Mouse (Mus musculus): ENCODE measurements around the gene Zfp800.

Zfp800 gene

GRCm38 (mm10) chr6:28396051-28396852 is 1.6 kb downstream of the Zfp800 start:
- no peak for DNase-seq (ENCODE audit: low spot score in 2 of 2)

GRCm38 (mm10) chr6:28389038-28389437 is 8.8 kb downstream of the Zfp800 start:
- DNase-seq (ENCODE audit: low spot score in 2 of 2) = no peak

GRCm38 (mm10) chr6:28385169-28385568 is 12.6 kb downstream of the Zfp800 start:
- no peak for DNase-seq (ENCODE audit: low spot score in 2 of 2)

GRCm38 (mm10) chr6:28381983-28382382 is 15.8 kb downstream of the Zfp800 start:
- DNase-seq (ENCODE audit: low spot score in 2 of 2) = no peak

- DNase-seq (ENCODE audit: low spot score in 2 of 2) = no peak
Observed at GRCm38 (mm10) chr6:28369966-28370683, 27.7 kb downstream of the Zfp800 start.

GRCm38 (mm10) chr6:28367575-28367974 is 30.2 kb downstream of the Zfp800 start:
- DNase-seq (ENCODE audit: low spot score in 2 of 2) = no peak

GRCm38 (mm10) chr6:28351066-28351465 is 46.7 kb downstream of the Zfp800 start:
- peak; percentile 25 to 39 for DNase-seq (ENCODE audit: low spot score in 2 of 2)

GRCm38 (mm10) chr6:28345677-28346076 is 52.1 kb downstream of the Zfp800 start:
- DNase-seq (ENCODE audit: low spot score in 2 of 2) = no peak

- DNase-seq (ENCODE audit: low spot score in 2 of 2) = no peak
Observed at GRCm38 (mm10) chr6:28345181-28345580, 52.6 kb downstream of the Zfp800 start.

- no peak for DNase-seq (ENCODE audit: low spot score in 2 of 2)
Observed at GRCm38 (mm10) chr6:28342863-28343262, 54.9 kb downstream of the Zfp800 start.

GRCm38 (mm10) chr6:28341174-28341573 is 56.6 kb downstream of the Zfp800 start:
- DNase-seq (ENCODE audit: low spot score in 2 of 2) = no peak

- no peak for DNase-seq (ENCODE audit: low spot score in 2 of 2)
Observed at GRCm38 (mm10) chr6:28339410-28339809, 58.4 kb downstream of the Zfp800 start.

GRCm38 (mm10) chr6:28333696-28334095 is 64.1 kb downstream of the Zfp800 start:
- no peak for DNase-seq (ENCODE audit: low spot score in 2 of 2)

GRCm38 (mm10) chr6:28332546-28332945 is 65.3 kb downstream of the Zfp800 start:
- DNase-seq (ENCODE audit: low spot score in 2 of 2) = no peak

GRCm38 (mm10) chr6:28329815-28330214 is 68.0 kb downstream of the Zfp800 start:
- no peak for DNase-seq (ENCODE audit: low spot score in 2 of 2)

GRCm38 (mm10) chr6:28329002-28329596 is 68.7 kb downstream of the Zfp800 start:
- DNase-seq (ENCODE audit: low spot score in 2 of 2) = no peak

GRCm38 (mm10) chr6:28326720-28327119 is 71.1 kb downstream of the Zfp800 start:
- no peak for DNase-seq (ENCODE audit: low spot score in 2 of 2)

- no peak for DNase-seq (ENCODE audit: low spot score in 2 of 2)
Observed at GRCm38 (mm10) chr6:28322399-28322798, 75.4 kb downstream of the Zfp800 start.

GRCm38 (mm10) chr6:28319648-28320270 is 78.0 kb downstream of the Zfp800 start:
- DNase-seq (ENCODE audit: low spot score in 2 of 2) = no peak

GRCm38 (mm10) chr6:28318820-28319573 is 78.8 kb downstream of the Zfp800 start:
- DNase-seq (ENCODE audit: low spot score in 2 of 2) = no peak

- DNase-seq (ENCODE audit: low spot score in 2 of 2) = no peak
Observed at GRCm38 (mm10) chr6:28315208-28315607, 82.6 kb downstream of the Zfp800 start.

Data from thymus, postnatal 10 days (tissue).